Mouse (Mus musculus) liver, adult (tissue): ENCODE measurements around the gene Olfr1217.

ENCODE experiments used
- GATA4 ChIP-seq: IDR thresholded peaks from 2 replicates; pipeline ENCODE4 v1.6.1; 2014; ENCODE audit warnings: mild to moderate bottlenecking, low read length; ENCODE audit not compliant: insufficient replicate concordance

Olfr1217 gene

GRCm38 (mm10) chr2:89031965-89032364 is at the start of gene Olfr1217:
Olfr1217 (minus strand) TSS chr2:89032065.
- TF ChIP-seq GATA4, result no peak

DNA sequence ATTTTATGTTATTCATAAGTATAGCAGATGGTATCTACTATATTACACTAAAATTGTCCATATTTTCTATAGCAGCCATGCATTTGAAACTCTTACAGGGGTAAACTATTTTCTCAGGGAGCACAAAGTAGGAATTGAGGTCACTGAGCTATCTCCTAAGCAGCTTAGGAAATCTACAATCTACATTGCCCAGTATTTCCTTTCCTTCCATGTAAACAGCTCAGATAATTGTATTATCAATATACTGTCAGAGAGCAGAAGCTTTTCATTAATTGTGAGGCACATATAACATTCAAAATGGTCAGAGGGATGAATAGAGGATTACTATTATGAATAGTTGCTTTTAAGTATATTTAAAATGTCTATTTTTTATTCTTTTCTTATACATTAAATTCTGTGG is 49.6 kb upstream of the Olfr1217 start:
- no peak for TF ChIP-seq GATA4

DNA sequence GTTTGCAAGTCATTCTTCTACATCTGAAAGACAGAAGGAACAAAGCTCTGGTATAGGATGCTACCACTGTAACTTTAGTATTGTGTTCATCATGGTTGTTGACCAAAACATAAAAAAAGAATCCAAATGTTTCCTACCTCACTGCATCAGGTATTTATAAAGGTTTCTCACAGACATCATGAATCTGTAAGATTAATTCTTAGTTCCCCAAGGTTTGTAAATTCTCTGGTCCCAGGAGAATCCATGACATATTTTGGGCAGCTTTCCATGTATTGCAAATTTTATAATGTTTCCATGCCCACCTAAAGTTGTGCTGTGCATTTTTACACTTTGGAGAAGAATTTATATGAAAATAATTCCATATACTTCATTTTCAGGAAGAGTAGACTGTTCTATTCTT is 29.2 kb upstream of the Olfr1217 start, which contains the start of gene Olfr1218:
Gene Olfr1218 (minus strand): TSS at position 101 of the 400 bp plus-strand sequence.
- TF ChIP-seq GATA4, result no peak

DNA sequence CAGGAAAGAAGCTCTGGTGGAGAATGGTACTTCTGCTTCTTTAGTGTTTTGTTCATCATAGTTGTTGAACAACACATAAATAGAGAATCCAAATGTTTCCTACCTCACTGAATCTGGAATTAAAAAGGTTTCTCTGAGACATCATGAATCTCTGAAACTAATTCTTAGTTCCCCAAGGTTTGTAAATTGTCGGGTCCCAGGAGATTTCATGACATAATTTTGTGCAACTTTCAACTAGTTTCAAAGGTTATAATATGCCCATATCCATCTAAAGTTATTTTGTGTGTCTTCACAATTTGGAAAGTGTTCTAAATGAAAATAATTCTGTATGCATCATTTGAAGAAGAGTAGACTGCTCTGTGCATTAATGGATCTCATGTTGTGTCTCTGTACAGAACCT is 13.6 kb downstream of the Olfr1217 start, which contains the start of gene Olfr1216:
Gene Olfr1216 (minus strand): TSS at position 101 of the 400 bp plus-strand sequence.
- TF ChIP-seq GATA4, result no peak

DNA sequence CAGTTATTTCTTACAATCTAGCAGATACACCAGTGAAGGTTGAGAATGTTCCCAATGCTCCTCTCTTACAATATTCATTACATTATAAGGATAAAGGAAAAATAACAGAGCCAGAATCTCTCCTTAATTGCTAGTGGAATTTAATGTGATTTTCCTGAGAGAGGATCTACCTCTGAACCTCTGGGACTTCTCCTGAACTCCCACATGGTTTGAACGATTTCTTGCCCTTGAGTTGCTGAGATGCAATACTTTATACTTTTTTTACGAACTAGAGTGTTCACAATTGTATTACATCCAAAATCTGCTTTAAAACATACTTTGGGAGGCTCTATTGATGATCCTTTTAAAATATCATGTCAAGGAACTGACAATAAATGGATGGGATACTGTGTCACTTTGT is 25.0 kb downstream of the Olfr1217 start, which contains the start of gene Olfr1215:
Gene Olfr1215 (minus strand): TSS at position 101 of the 400 bp plus-strand sequence.
- no peak for TF ChIP-seq GATA4

- no peak for TF ChIP-seq GATA4
Measured at GRCm38 (mm10) chr2:88992553-88992952, 39.3 kb downstream of the Olfr1217 start, which contains the start of gene Olfr1214. Olfr1214 (minus strand) TSS chr2:88992653.

DNA sequence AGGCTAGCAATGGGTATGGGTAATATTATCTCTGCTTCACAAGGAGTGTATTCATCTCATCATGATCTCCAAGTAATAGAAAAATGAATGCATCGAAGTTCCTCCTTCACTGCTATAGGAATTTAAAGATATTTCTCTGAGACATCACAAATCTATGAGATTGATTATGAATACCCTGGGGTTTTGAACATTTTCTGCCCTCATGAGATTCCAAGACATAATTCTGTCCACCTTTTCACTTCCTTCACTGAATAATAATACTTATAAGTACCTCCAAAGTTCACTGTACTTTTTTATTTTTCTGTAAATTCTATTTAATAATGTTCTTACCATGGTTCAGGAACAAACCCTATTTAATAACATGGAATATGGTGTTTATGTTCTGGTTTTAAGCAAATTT is 51.7 kb downstream of the Olfr1217 start, which contains the start of gene Gm13762:
Gene Gm13762 (minus strand): TSS at position 101 of the 400 bp plus-strand sequence.
- TF ChIP-seq GATA4, result no peak
